Mouse (Mus musculus) frontal cortex, adult 2 months (tissue): Measurements from ENCODE around the gene Dnmt3l. TPM values are rescaled to one million over a fixed set of nuclear protein-coding genes. Genes with fewer than 3 reads are reported as not detected.
A peak's percentile ranks its signal among the peaks of the same experiment; 100 is the strongest.
"Not testable (repeated sequence)": the region's sequence is repeated elsewhere in the genome, so short reads cannot be mapped to it uniquely, and the experiment has no call there.

Experiments used
- DNase-seq, 2 experiments: peaks; one replicate each; pipeline ENCODE4 v3.0.0; 2022; ENCODE audit warnings: low spot score in 1 of 2; ENCODE audit errors: extremely low spot score in 1 of 2
- polyA plus RNA-seq: library from polyadenylated mRNA; depleted of rRNA; stranded (reverse); fragments of >200 nt; gene quantifications from 2 replicates; pipeline ENCODE4 v1.2.3, GENCODE M21; 2012; rRNA removed

The Dnmt3l gene
- polyA plus RNA-seq = 0.34 and 0.52 TPM in 2 replicates

DNA sequence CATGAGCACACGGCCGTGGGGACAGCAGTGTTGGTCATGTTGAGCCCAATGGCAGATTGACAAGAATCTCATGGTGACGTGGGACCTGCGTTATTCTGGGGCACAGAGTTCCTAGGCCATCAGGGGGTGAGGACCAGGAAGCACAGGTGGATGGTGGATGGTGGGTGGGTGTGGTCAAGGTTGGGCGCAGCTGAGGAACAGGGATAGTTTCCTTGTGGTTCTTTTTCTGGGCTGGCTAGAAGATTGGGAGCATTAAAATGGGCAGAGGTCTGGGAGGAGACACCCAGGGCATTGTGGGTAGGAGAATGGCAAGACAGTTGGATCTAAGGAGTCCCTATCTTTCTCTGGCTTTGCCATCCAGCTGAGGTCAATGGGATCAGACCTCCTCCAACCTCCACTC is at the start of gene Dnmt3l:
TSS of gene Dnmt3l (plus strand) at position 301 of the 400 bp plus-strand sequence.
- no peak for DNase-seq

DNA sequence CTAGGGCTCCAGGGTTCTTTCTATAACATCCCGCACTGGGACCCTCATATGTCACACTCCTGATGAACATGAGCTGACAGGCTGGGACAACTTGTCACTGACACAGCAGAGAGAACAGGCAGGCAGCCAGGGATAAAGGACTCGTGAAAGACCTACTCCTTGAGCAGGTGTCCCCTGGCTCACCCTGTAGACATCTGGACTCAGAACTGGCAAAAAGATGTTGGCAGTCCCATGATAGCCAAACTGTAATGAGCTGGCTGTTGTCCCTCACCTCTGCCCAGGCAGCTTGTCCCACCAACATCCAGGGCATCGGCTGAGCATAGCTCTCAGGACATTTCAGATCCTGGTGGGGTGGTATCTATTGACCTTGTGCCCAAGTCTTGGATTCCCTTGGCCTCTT is 46.1 kb upstream of the Dnmt3l start:
- DNase-seq = no peak

DNA sequence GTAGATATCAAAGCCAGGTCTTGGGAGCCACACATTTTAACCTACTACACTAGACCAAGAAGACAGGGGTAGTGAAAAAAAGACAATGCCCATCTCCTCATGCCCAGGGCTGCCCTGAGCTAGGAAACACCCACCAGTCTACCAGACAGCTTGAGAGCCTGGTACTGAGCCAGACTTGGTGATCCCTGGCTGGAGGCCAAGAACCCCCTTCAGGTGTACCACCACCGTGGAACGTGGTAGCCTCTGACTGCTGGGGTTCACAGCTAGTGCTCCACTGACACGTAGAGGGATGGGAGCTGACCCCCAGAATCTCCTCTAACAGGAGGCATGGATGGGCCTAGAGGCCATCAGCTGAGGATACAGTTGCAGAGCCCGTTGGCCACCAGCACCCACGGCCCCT is 41.5 kb upstream of the Dnmt3l start:
- no peak for DNase-seq

GRCm38 (mm10) chr10:78001796-78002195 is 40.0 kb upstream of the Dnmt3l start:
- peak; percentile 92 to 95 for DNase-seq

- DNase-seq = no peak
These were observed 39.4 kb upstream of the Dnmt3l start for GRCm38 (mm10) chr10:78002316-78002715.

DNA sequence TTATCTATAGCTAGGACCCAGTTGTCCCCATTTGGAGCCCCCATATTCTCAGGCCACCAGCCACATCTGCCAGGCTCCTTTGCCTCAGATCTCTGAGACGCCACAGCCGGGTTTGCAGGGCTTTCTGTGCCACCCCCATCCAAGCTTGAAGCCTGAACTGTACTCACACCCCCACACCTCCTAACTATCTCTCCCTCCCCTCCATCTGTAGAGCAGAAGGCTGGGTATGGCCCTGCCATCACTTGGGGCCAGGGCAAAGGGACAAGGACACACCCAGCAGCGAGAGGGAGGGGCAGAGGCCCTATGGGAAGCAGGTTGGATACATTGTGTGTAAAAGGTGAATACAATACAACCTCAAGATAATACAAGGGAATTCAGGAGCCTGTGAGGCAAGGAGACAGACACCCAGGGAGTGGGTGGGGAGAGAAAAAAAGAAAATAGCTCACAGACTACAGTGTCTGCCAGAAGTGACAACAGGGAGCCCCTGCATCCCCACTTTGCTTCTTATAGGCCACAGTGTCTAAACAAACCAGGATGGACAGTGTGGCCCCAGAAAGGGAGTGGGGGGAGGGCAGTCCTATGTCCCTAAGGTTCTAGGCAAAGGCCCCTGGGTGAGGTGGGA is 37.2 kb upstream of the Dnmt3l start:
- DNase-seq = peak in 1 of 2 experiments; percentile 74

DNA sequence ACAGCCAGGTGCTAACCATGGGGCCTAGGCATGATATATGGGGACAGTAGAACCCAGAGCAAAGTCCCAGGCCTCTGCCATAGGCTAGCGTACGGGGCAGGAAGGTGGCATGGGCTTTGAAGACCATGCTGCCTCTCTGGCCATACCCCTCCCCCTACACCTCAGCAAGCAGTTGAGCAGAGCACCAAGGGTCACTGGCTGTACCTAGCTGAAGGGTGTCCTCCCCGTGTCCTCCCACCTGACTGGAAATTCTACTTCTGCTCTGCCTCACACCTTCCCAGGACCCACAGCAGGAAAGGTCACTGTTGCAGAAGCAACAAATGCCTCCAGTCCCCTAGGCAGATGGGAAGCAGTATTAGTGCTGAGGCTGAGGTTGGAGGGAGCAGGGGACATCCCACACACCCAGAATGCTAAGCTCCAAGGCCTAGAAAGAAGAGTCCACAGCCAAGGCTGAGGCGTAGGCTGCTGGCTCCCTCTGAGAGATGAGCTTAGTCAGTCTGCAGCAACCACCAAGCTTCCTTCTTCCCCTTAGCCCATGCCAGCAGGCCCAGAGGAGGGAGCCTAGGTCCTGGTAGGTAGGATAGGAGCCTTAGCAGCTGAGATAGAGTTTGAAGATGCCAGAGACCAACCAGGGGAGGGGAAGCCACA is 35.8 kb upstream of the Dnmt3l start:
- no peak for DNase-seq

GRCm38 (mm10) chr10:78007203-78007602 is 34.5 kb upstream of the Dnmt3l start:
- DNase-seq = no peak

- no peak for DNase-seq
These were observed 33.6 kb upstream of the Dnmt3l start for GRCm38 (mm10) chr10:78008169-78008568.

DNA sequence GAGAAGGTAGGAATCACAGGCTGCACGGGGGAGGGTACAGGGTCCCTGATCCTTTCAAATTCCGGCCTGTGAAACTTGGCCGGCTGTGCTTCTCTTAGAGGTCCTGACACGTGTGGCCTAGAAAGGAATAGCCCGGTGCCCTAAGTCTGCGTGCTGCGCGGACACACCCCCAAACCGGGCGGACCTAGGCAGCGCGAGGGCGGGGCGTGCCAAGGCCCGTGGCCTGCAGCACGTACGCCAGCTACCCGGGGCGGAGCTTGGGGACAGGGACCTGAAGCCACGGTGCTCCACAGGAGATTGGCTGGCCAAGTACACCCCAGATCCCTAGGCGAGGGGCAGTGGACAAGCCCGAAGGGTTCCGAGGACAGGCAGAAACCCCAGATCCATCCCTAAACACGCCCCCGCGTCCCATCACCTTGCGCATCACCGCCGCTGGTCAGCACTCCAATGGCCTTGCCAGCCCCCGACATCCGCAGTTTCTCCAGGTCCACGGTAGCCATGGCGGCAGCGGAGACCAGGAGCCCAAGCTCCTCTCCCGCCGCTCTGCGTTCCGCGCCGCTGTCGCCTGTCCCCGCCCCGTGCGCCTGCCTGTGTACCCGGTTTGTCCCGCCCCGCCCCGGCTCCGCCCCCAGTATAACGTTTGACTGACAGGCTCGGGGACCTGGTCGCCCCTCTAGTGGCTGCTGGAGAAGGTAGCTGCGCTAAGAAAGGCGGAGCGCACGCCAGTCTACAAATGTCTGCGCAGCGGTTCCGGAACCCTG is 32.4 kb upstream of the Dnmt3l start:
- DNase-seq = peak; percentile 84 to 94

- DNase-seq = no peak
These were observed 31.8 kb upstream of the Dnmt3l start, which contains the start of gene Pfkl for GRCm38 (mm10) chr10:78009945-78010293. TSS of gene Pfkl (minus strand) at chr10:78010083.

DNA sequence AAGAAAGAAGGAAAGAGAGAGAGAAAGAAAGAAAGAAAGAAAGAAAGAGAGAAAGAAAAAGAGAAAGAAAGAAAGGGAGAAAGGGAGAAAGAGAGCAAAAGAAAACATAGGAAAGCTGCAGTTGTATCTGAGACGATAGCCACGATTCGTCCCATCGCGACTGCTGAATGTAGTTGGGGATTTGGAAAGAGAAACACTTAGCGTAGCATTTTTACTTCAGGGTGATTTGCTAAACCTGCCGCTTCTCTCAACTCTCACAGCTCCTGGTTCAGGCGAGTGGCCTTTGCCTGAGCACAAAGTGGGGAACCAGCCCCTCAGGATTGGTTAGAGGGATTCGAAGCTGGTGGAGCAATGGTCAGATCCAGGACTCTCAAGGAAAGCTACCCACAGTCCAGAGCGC is 31.4 kb upstream of the Dnmt3l start:
- no peak for DNase-seq

GRCm38 (mm10) chr10:78011116-78011515 is 30.6 kb upstream of the Dnmt3l start:
- not testable (repeated sequence) for DNase-seq

DNA sequence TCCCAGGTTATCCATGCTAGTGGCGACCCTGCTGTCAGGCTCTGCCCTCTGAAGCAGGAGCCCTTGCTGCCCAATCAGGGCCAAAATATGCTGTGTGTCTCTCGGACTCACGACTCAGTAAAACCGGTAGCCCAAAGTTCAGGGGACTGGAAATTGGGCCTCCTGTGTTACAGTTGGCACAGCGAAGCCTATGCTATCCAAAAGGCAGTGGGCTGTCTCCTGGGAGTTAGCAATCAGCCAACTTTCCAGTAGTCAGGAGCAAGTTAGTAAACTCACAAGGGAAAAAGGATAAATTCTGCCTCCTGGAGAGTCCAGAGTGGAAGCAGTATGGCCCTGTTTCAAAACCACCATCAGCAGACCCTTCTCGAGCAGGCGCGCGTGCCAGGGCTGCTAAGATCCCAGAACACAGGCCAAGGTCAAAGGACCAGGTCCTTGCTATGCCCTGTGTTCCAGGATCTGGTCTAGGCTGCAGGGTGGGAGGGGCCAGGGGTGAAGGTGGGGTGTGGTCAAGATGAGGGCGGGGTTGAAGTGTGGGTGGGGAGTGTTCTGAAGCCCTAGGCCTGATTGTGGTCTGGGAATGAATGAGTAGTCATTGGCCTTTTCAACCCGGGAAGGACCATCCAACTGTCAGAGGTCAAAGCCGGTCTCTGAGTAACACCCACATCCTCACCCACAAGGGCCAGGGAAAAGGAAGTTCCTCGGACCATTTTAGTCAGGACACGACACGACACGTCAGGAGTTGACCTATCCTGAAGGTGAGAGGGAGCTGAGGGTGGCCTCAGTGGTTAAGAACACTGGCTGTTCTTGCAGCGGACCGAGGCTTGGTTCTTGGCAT is 28.9 kb upstream of the Dnmt3l start:
- no peak for DNase-seq

DNA sequence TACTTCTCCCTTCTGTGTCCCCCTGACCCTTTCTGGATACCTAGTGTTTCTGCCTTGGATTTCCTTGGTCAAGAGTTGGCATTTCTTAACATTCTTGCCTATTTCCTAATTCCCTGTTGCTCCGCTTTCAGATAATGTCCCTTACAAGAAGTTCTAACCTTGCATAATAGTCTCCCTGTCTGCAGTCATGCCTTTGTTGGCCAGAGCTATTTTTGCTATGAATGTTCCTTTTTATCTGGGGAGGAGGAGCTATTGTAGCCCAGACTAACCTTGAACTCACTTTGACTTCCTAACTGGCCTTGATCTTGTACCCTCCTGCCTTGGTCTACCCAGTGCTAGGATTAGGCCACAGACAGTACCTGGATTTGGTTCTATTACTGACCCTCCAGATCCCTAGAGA is 26.3 kb upstream of the Dnmt3l start:
- DNase-seq = no peak

GRCm38 (mm10) chr10:78016366-78016765 is 25.4 kb upstream of the Dnmt3l start:
- DNase-seq = no peak

DNA sequence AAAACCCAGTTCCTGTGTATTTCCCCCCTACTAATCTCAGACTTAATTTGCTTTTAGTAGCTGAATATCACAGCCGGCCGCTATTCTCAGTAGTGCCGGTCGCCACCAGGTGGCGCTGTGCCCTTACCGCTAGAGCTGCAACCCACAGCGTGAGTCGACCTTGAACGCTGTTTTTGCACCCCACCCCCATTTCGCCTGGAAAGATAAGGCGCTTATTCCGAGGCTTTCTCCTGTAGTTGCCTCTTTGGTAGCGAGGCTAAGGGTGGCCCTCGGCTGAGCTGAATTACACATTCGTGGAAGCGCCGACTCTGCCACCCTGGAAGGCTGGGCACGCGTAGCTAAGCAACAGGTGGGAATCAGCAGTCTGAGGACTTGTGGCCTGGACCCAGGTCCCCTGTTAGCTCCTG is 22.9 kb upstream of the Dnmt3l start:
- peak in 1 of 2 experiments; percentile 83 for DNase-seq

DNA sequence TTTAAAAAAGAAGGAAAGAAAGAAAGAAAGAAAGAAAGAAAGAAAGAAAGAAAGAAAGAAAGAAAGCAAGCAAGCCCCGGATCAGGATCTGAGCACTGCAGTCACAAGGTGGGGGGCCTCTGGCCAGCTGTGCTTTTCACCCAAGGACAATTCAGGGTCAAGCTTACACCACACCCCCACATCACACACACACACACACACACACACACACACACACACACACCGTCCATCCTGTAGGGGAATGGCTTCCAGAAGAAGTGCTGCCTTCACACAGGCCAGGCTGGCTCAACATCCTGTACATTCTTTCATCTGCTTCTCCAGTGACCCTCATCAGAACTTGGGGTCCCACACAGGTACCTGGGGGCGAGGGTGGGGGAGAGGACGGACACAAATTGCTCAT is 22.5 kb upstream of the Dnmt3l start:
- DNase-seq = no peak

DNA sequence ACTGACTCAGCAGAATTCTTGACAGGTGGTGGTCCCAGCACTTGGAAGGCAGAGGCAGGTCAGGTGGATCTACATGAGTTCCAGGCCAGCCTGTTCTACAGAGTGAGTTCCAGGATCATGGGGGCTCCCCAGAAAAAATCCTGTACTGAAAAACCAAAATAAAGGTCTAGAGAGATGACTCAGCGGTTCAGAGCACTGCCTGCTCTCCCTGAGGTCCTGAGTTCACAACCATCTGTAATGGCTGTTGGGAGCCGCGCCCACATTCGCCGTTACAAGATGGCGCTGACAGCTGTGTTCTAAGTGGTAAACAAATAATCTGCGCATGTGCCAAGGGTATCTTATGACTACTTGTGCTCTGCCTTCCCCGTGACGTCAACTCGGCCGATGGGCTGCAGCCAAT is 21.8 kb upstream of the Dnmt3l start:
- DNase-seq = not testable (repeated sequence)

- DNase-seq = not testable (repeated sequence)
These were observed 16.3 kb upstream of the Dnmt3l start for GRCm38 (mm10) chr10:78025453-78025852.

DNA sequence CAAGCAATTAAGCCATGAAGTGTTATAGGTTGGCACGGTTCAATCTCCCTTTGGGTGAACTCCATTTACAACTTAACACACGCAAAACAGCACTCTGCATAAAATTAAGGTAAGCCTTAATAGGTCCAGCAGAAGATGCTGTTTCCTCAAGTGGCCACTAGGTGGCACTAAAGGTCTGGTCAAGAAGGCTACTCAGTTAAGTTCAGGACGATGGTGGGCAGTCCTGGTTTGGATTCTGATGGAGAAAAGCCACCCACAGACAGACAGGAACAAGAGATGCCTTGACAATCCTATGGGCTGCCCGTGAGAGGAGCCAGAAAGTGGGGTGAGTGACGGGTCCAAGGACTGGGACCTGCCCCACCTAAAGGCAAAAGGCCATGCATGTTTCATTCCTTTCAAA is 13.6 kb upstream of the Dnmt3l start:
- DNase-seq = peak in 1 of 2 experiments; percentile 85
